Mouse (Mus musculus) kidney, postnatal 4 days (tissue): ENCODE measurements around the gene Syna.

ENCODE experiments used
- DNase-seq, 2 experiments: peaks; one replicate each; pipeline ENCODE4 v3.0.0; 2021; ENCODE audit warnings: mixed read lengths in 2 of 2

Syna gene

GRCm38 (mm10) chr5:134528488-134528887, 31.5 kb downstream of the Syna start:
- DNase-seq = peak; percentile 39 to 45

- no peak for DNase-seq
Measured at GRCm38 (mm10) chr5:134525971-134526711, 33.8 kb downstream of the Syna start.

GRCm38 (mm10) chr5:134523728-134524127, 36.2 kb downstream of the Syna start:
- DNase-seq = no peak

GRCm38 (mm10) chr5:134522524-134522923, 37.4 kb downstream of the Syna start:
- DNase-seq = no peak

GRCm38 (mm10) chr5:134521806-134522205, 38.2 kb downstream of the Syna start:
- DNase-seq = no peak

GRCm38 (mm10) chr5:134521131-134521530, 38.8 kb downstream of the Syna start:
- no peak for DNase-seq

GRCm38 (mm10) chr5:134520120-134520519, 39.9 kb downstream of the Syna start:
- no peak for DNase-seq

- DNase-seq = no peak
Measured at GRCm38 (mm10) chr5:134519471-134519870, 40.5 kb downstream of the Syna start.

- peak in 1 of 2 experiments; percentile 20 for DNase-seq
Measured at GRCm38 (mm10) chr5:134512086-134512485, 47.9 kb downstream of the Syna start.

- DNase-seq = no peak
Measured at GRCm38 (mm10) chr5:134510266-134510665, 49.7 kb downstream of the Syna start.

- no peak for DNase-seq
Measured at GRCm38 (mm10) chr5:134508965-134509364, 51.0 kb downstream of the Syna start.
